ENCODE assay signal across 23 mouse cellular contexts in genomic region chr1:178936976-178937375, GRCm38 (mm10).
DNase-seq lines count a peak whose midpoint lies in the region; ATAC-seq and TF ChIP-seq lines count a peak whose summit lies in the region.
"Had no signal": no experiment of that assay in that cellular context is flagged by ENCODE, and none has a peak within 500 bp of the region (broad histone marks: within the 10 kb centered on the region; RNA-seq: fewer than 3 reads in every experiment).

No protein-coding gene starts in this region.

- no peak for DNase-seq in embryonic facial prominence, embryonic 10.5 days (ENCODE audit: low spot score)
- no peak for DNase-seq in kidney, postnatal 10 days
- peak; percentile 50 for DNase-seq in lung, embryonic 14.5 days
- no peak for DNase-seq in lung, postnatal 14 days
- no peak for DNase-seq in cerebellum, adult 18-20 months
- DNase-seq: adrenal gland, adult 8-10 months; adrenal gland, postnatal 25 days; cerebellum, adult 11-12 months; cerebellum, adult 9-10 months; cerebellum, postnatal 14 days had no signal

- H3K36me3 ChIP-seq in embryonic facial prominence, embryonic 12.5 days: peaks cover 24% of the 10 kb centered on the region
- H3K36me3 ChIP-seq in embryonic facial prominence, embryonic 10.5 days (replicated peaks): peaks cover 29% of the 10 kb centered on the region
- H3K36me3 ChIP-seq in kidney, embryonic 15.5 days: peaks cover 12% of the 10 kb centered on the region
- no peaks in the 10 kb centered on the region for H3K36me3 ChIP-seq in lung, embryonic 14.5 days (ENCODE audit: insufficient read depth)
- H3K36me3 ChIP-seq: hindbrain, embryonic 10.5 days had no signal

- no peaks in the 10 kb centered on the region for H3K9me3 ChIP-seq in embryonic facial prominence, embryonic 12.5 days
- no peaks in the 10 kb centered on the region for H3K9me3 ChIP-seq in embryonic facial prominence, embryonic 10.5 days
- H3K9me3 ChIP-seq in kidney, embryonic 15.5 days (replicated peaks): no peaks in the 10 kb centered on the region
- no peaks in the 10 kb centered on the region for H3K9me3 ChIP-seq in lung, embryonic 14.5 days (ENCODE audit: low read depth, low read length)
- H3K9me3 ChIP-seq: embryonic facial prominence, embryonic 15.5 days; forebrain, embryonic 13.5 days; hindbrain, embryonic 10.5 days; hindbrain, embryonic 13.5 days had no signal

- H3K9ac ChIP-seq in embryonic facial prominence, embryonic 12.5 days: no peak overlapping the region
- no peak overlapping the region for H3K9ac ChIP-seq in kidney, embryonic 15.5 days
- no peak overlapping the region for H3K9ac ChIP-seq in lung, embryonic 14.5 days
- H3K9ac ChIP-seq: embryonic facial prominence, embryonic 15.5 days; forebrain, embryonic 13.5 days; hindbrain, embryonic 13.5 days had no signal

- TF ChIP-seq CTCF in lung, embryonic 14.5 days (IDR thresholded peaks at IDR 0.05; ENCODE audit: low read depth): no peak
- no peak for TF ChIP-seq CTCF in embryonic fibroblast, embryonic 13.5 days (IDR thresholded peaks at IDR 0.05; ENCODE audit: borderline replicate concordance, insufficient read depth, low read length)

- H3K4me2 ChIP-seq in embryonic facial prominence, embryonic 12.5 days (replicated peaks): no peak overlapping the region
- H3K4me2 ChIP-seq in kidney, embryonic 15.5 days: no peak overlapping the region
- no peak overlapping the region for H3K4me2 ChIP-seq in lung, embryonic 14.5 days
- H3K4me2 ChIP-seq: embryonic facial prominence, embryonic 15.5 days; forebrain, embryonic 13.5 days; heart, embryonic 11.5 days; hindbrain, embryonic 13.5 days had no signal

- H3K4me3 ChIP-seq in embryonic facial prominence, embryonic 12.5 days: no peak overlapping the region
- H3K4me3 ChIP-seq in embryonic facial prominence, embryonic 10.5 days: no peak overlapping the region
- no peak overlapping the region for H3K4me3 ChIP-seq in kidney, embryonic 15.5 days (replicated peaks)
- H3K4me3 ChIP-seq in lung, embryonic 14.5 days (ENCODE audit: low read depth, low read length): no peak overlapping the region
- H3K4me3 ChIP-seq in embryonic fibroblast, embryonic 13.5 days (ENCODE audit: insufficient read depth, low read length): no peak overlapping the region
- H3K4me3 ChIP-seq: embryonic facial prominence, embryonic 15.5 days; erythroblast, embryonic 14.5 days; forebrain, embryonic 13.5 days; gastrocnemius, adult 2 months; hindbrain, embryonic 10.5 days; hindbrain, embryonic 13.5 days had no signal

- ATAC-seq in embryonic facial prominence, embryonic 12.5 days (ENCODE audit: insufficient number of reproducible peaks, insufficient read depth, low FRiP score, low TSS enrichment): no peak
- 0 out of 2 replicates have a peak, but pooled peaks have one; percentile 40 for ATAC-seq in kidney, embryonic 15.5 days (replicated peaks; ENCODE audit: low FRiP score)
- ATAC-seq in lung, embryonic 14.5 days (ENCODE audit: insufficient read depth): peak; percentile 59
- ATAC-seq: activated CD4-positive, CD25-positive, alpha-beta regulatory T cell, adult 4 months; forebrain, embryonic 13.5 days; forebrain, embryonic 16.5 days; hindbrain, embryonic 16.5 days had no signal

- H3K27me3 ChIP-seq in embryonic facial prominence, embryonic 12.5 days: no peaks in the 10 kb centered on the region
- H3K27me3 ChIP-seq in embryonic facial prominence, embryonic 10.5 days (replicated peaks; ENCODE audit: low read depth, poor library complexity, severe bottlenecking): no peaks in the 10 kb centered on the region
- no peaks in the 10 kb centered on the region for H3K27me3 ChIP-seq in kidney, embryonic 15.5 days
- no peaks in the 10 kb centered on the region for H3K27me3 ChIP-seq in lung, embryonic 14.5 days (ENCODE audit: insufficient read depth, low read length)
- H3K27me3 ChIP-seq: embryonic facial prominence, embryonic 15.5 days; forebrain, embryonic 13.5 days; hindbrain, embryonic 13.5 days had no signal

- WGBS in embryonic facial prominence, embryonic 12.5 days: 87% methylated on average over 2 of the region's 2 CpGs
- WGBS in embryonic facial prominence, embryonic 10.5 days: 91% methylated on average over 2 of the region's 2 CpGs
- 77% methylated on average over 2 of the region's 2 CpGs for WGBS in kidney, embryonic 15.5 days
- 73% methylated on average over 2 of the region's 2 CpGs for WGBS in lung, embryonic 14.5 days

- TF ChIP-seq POLR2A in embryonic fibroblast, embryonic 13.5 days (IDR thresholded peaks at IDR 0.05; ENCODE audit: low read depth, low read length): no peak

- H3K4me1 ChIP-seq in embryonic facial prominence, embryonic 12.5 days: peaks cover 12% of the 10 kb centered on the region; the same call in 1 of the 2 replicates
- peaks cover 12% of the 10 kb centered on the region for H3K4me1 ChIP-seq in embryonic facial prominence, embryonic 10.5 days
- peaks cover 8% of the 10 kb centered on the region; the same call in 1 of the 2 replicates for H3K4me1 ChIP-seq in kidney, embryonic 15.5 days
- no peaks in the 10 kb centered on the region for H3K4me1 ChIP-seq in lung, embryonic 14.5 days (ENCODE audit: insufficient read depth)
- peaks cover 24% of the 10 kb centered on the region for H3K4me1 ChIP-seq in embryonic fibroblast, embryonic 13.5 days (ENCODE audit: control insufficient read depth, insufficient read depth, low read length)

- 0 out of 2 replicates have a peak overlapping the region, but pooled peaks have one; percentile 43 for H3K27ac ChIP-seq in embryonic facial prominence, embryonic 12.5 days
- H3K27ac ChIP-seq in embryonic facial prominence, embryonic 10.5 days (replicated peaks): no peak overlapping the region
- no peak overlapping the region for H3K27ac ChIP-seq in kidney, embryonic 15.5 days
- H3K27ac ChIP-seq in lung, embryonic 14.5 days (ENCODE audit: low read depth): no peak overlapping the region
- peak overlapping the region; percentile 77 for H3K27ac ChIP-seq in embryonic fibroblast, embryonic 13.5 days (ENCODE audit: insufficient read depth, low read length)
- H3K27ac ChIP-seq: forebrain, embryonic 13.5 days; gastrocnemius, adult 2 months; hindbrain, embryonic 13.5 days had no signal

Comparison
In these comparisons a context has a peak if more than half of its experiments do, and no peak if none do; other contexts are left out.
1. H3K27ac ChIP-seq: peak in embryonic facial prominence, embryonic 12.5 days (single experiment) and embryonic fibroblast, embryonic 13.5 days (single experiment); none in embryonic facial prominence, embryonic 10.5 days (single experiment), kidney, embryonic 15.5 days (single experiment) and lung, embryonic 14.5 days (single experiment).